Mouse (Mus musculus) adrenal gland, postnatal 4 days (tissue): ENCODE measurements at regions not wholly inside any gene's neighbourhood (a gene's known extent, or its start where the extent isn't known, plus 50 kb on each side); places are given as distances from the start of the nearest gene placed in this dataset.
A peak's percentile ranks its signal among the peaks of the same experiment; 100 is the strongest.

Experiments
- DNase-seq, 2 experiments: peaks; one replicate each; pipeline ENCODE4 v3.0.0; 2021 to 2022; ENCODE audit warnings: low spot score in 2 of 2, mixed read lengths in 2 of 2

GRCm38 (mm10) chr8:91973951-91974439 is 172.1 kb upstream of the Irx3 start:
- DNase-seq, result no peak

- DNase-seq, result no peak
These were observed 165.5 kb upstream of the Irx3 start for GRCm38 (mm10) chr8:91967407-91967806.

- peak in 1 of 2 experiments; percentile 31 for DNase-seq
These were observed 165.1 kb upstream of the Irx3 start for GRCm38 (mm10) chr8:91966891-91967370.

- no peak for DNase-seq
These were observed 159.8 kb upstream of the Irx3 start for GRCm38 (mm10) chr8:91961696-91962095.

- DNase-seq, result no peak
These were observed 153.3 kb upstream of the Irx3 start for GRCm38 (mm10) chr8:91955170-91955569.

GRCm38 (mm10) chr8:91952981-91953380 is 151.1 kb upstream of the Irx3 start:
- DNase-seq, result no peak

- no peak for DNase-seq
These were observed 147.2 kb upstream of the Irx3 start for GRCm38 (mm10) chr8:91949110-91949509.

GRCm38 (mm10) chr8:91948173-91948940 is 146.5 kb upstream of the Irx3 start:
- DNase-seq, result no peak

- no peak for DNase-seq
These were observed 139.1 kb upstream of the Irx3 start for GRCm38 (mm10) chr8:91941005-91941404.

- no peak for DNase-seq
These were observed 135.4 kb upstream of the Irx3 start for GRCm38 (mm10) chr8:91937227-91937626.

- DNase-seq, result no peak
These were observed 128.7 kb upstream of the Irx3 start for GRCm38 (mm10) chr8:91930520-91930919.

- DNase-seq, result no peak
These were observed 124.2 kb upstream of the Irx3 start for GRCm38 (mm10) chr8:91925968-91926524.

- no peak for DNase-seq
These were observed 122.3 kb upstream of the Irx3 start for GRCm38 (mm10) chr8:91924152-91924551.

- DNase-seq, result no peak
These were observed 120.5 kb upstream of the Irx3 start for GRCm38 (mm10) chr8:91922211-91922874.

GRCm38 (mm10) chr8:91917834-91918233 is 116.0 kb upstream of the Irx3 start:
- DNase-seq, result no peak

- DNase-seq, result no peak
These were observed 112.1 kb upstream of the Irx3 start for GRCm38 (mm10) chr8:91913971-91914370.

- no peak for DNase-seq
These were observed 111.3 kb upstream of the Irx3 start for GRCm38 (mm10) chr8:91913121-91913520.

GRCm38 (mm10) chr8:91909637-91910383 is 107.9 kb upstream of the Irx3 start:
- DNase-seq, result no peak

GRCm38 (mm10) chr8:91908731-91909353 is 107.0 kb upstream of the Irx3 start:
- DNase-seq, result no peak

GRCm38 (mm10) chr8:91907178-91907577 is 105.3 kb upstream of the Irx3 start:
- no peak for DNase-seq
